Mouse (Mus musculus): ENCODE measurements around the gene Cebpb.

The Cebpb gene

GRCm38 (mm10) chr2:167723589-167724206 is 35.0 kb downstream of the Cebpb start:
- no peak for DNase-seq

- no peak for DNase-seq
Measured at GRCm38 (mm10) chr2:167725879-167726278, 37.2 kb downstream of the Cebpb start.

GRCm38 (mm10) chr2:167727161-167727560 is 38.4 kb downstream of the Cebpb start:
- peak; percentile 57 to 74 for DNase-seq

GRCm38 (mm10) chr2:167730036-167730435 is 41.3 kb downstream of the Cebpb start:
- no peak for DNase-seq

- peak; percentile 60 to 69 for DNase-seq
Measured at GRCm38 (mm10) chr2:167731149-167731548, 42.4 kb downstream of the Cebpb start.

- no peak for DNase-seq
Measured at GRCm38 (mm10) chr2:167734861-167735260, 46.1 kb downstream of the Cebpb start.

GRCm38 (mm10) chr2:167739030-167739429 is 50.3 kb downstream of the Cebpb start:
- no peak for DNase-seq
